Mouse (Mus musculus) cortical plate, adult 2 months (tissue): ENCODE measurements around the gene Gm11273. TPM values are rescaled to one million over a fixed set of nuclear protein-coding genes. Genes with fewer than 3 reads are reported as not detected.
A peak's percentile ranks its signal among the peaks of the same experiment; 100 is the strongest.
"Not testable (repeated sequence)": the region's sequence is repeated elsewhere in the genome, so short reads cannot be mapped to it uniquely, and the experiment has no call there.

Source experiments
- H3K27ac ChIP-seq: fragments of 200-500 bp; 2 replicates; pipeline ENCODE4 v1.5.1; 2012; ENCODE audit warnings: low read length, control low read depth, inconsistent platforms; ENCODE audit not compliant: insufficient read depth
- H3K4me1 ChIP-seq: fragments of 200-500 bp; 2 replicates; pipeline ENCODE4 v1.6.1; 2011; ENCODE audit warnings: low read length; ENCODE audit not compliant: control insufficient read depth, insufficient read depth
- H3K4me3 ChIP-seq: fragments of 200-500 bp; 2 replicates; pipeline ENCODE4 v1.5.1; 2011; ENCODE audit warnings: mild to moderate bottlenecking, low read length, control low read depth; ENCODE audit not compliant: insufficient read depth
- CTCF ChIP-seq: fragments of 200-500 bp; IDR thresholded peaks from 2 replicates; pipeline ENCODE4 v1.5.1; 2011; ENCODE audit warnings: mild to moderate bottlenecking, control low read depth, low read length; ENCODE audit not compliant: insufficient read depth; ENCODE audit errors: extremely low read depth
- POLR2A ChIP-seq: fragments of 200-500 bp; IDR thresholded peaks from 2 replicates; pipeline ENCODE4 v1.6.1; 2011; ENCODE audit warnings: mild to moderate bottlenecking, low read length, control low read depth; ENCODE audit not compliant: insufficient read depth; ENCODE audit errors: extremely low read depth
- polyA plus RNA-seq: library from polyadenylated mRNA; depleted of rRNA; stranded (reverse); fragments of >200 nt; gene quantifications from 2 replicates; pipeline ENCODE4 v1.2.3, GENCODE M21; 2012

Gm11273 gene
- polyA plus RNA-seq, 1 experiment = 33.2 TPM

GRCm38 (mm10) chr13:21478759-21479670 is 22.2 kb downstream of the Gm11273 start, which contains the start of the genes Zkscan4 and Gm10065:
Gene Zkscan4, plus strand, starts transcription at chr13:21478907.
Gene Gm10065, minus strand, starts transcription at chr13:21479441.
- H3K27ac ChIP-seq = peak within 1 kb of the TSS; percentile 61
- not testable (repeated sequence) for H3K4me1 ChIP-seq
- H3K4me3 ChIP-seq = peak within 1 kb of the TSS; percentile 80
- peak; percentile 37 for TF ChIP-seq POLR2A

GRCm38 (mm10) chr13:21472427-21472826 is 28.8 kb downstream of the Gm11273 start:
- no peak for TF ChIP-seq CTCF
- TF ChIP-seq POLR2A = no peak
- no peaks in the 10 kb centered on the region for H3K4me1 ChIP-seq
- no peak overlapping the region for H3K27ac ChIP-seq
- no peak overlapping the region for H3K4me3 ChIP-seq

GRCm38 (mm10) chr13:21469097-21469496 is 32.1 kb downstream of the Gm11273 start:
- H3K27ac ChIP-seq = no peak overlapping the region
- TF ChIP-seq POLR2A (no peak), CTCF (no peak)
- H3K4me3 ChIP-seq = no peak overlapping the region
- no peaks in the 10 kb centered on the region for H3K4me1 ChIP-seq

- TF ChIP-seq CTCF = no peak
- TF ChIP-seq POLR2A = peak; percentile 58; the same call in 1 of the 2 replicates
- Histone ChIP-seq H3K27ac (no peak within 1 kb of the TSS), H3K4me1 (no peaks in the 10 kb centered on the region), H3K4me3 (peak within 1 kb of the TSS; percentile 62)
Measured at GRCm38 (mm10) chr13:21468061-21469019, 32.9 kb downstream of the Gm11273 start, which contains the start of gene Nkapl. Gene Nkapl, minus strand, starts transcription at chr13:21468509.

- H3K4me1 ChIP-seq = no peaks in the 10 kb centered on the region
- H3K27ac ChIP-seq = no peak overlapping the region
- TF ChIP-seq POLR2A (no peak), CTCF (no peak)
- no peak overlapping the region for H3K4me3 ChIP-seq
Measured at GRCm38 (mm10) chr13:21467336-21467735, 33.9 kb downstream of the Gm11273 start.

- H3K27ac ChIP-seq, H3K4me1 ChIP-seq, H3K4me3 ChIP-seq: not testable (repeated sequence)
Measured at GRCm38 (mm10) chr13:21462516-21462915, 38.7 kb downstream of the Gm11273 start.

GRCm38 (mm10) chr13:21456347-21456746 is 44.9 kb downstream of the Gm11273 start:
- no peak overlapping the region for H3K4me3 ChIP-seq
- H3K27ac ChIP-seq = no peak overlapping the region
- TF ChIP-seq CTCF (no peak), POLR2A (no peak)

GRCm38 (mm10) chr13:21454133-21454532 is 47.1 kb downstream of the Gm11273 start:
- H3K27ac ChIP-seq = no peak overlapping the region
- TF ChIP-seq POLR2A = no peak
- TF ChIP-seq CTCF = no peak
- H3K4me1 ChIP-seq = peaks cover 4% of the 10 kb centered on the region; the same call in 1 of the 2 replicates
- no peak overlapping the region; the same call in 1 of the 2 replicates for H3K4me3 ChIP-seq

More at GRCm38 (mm10) chr13:21456347-21456746, 44.9 kb downstream of the Gm11273 start:
- H3K4me1 ChIP-seq = peaks cover 3% of the 10 kb centered on the region; the same call in 1 of the 2 replicates

- TF ChIP-seq POLR2A (peak; percentile 85), CTCF (no peak)
- H3K4me1 ChIP-seq = peaks cover 4% of the 10 kb centered on the region; the same call in 1 of the 2 replicates
- H3K27ac ChIP-seq = peak within 1 kb of the TSS; percentile 67
- peak within 1 kb of the TSS; percentile 79 for H3K4me3 ChIP-seq
Measured at GRCm38 (mm10) chr13:21453449-21453848, 47.8 kb downstream of the Gm11273 start, which contains the start of gene Zscan26. Gene Zscan26, minus strand, starts transcription at chr13:21453730.
